Mouse (Mus musculus) liver, postnatal 0 days (tissue): ENCODE results near the gene Pias4. TPM values are rescaled to one million over a fixed set of nuclear protein-coding genes. Genes with fewer than 3 reads are reported as not detected.
A peak's percentile ranks its signal among the peaks of the same experiment; 100 is the strongest.

ENCODE experiments used
- ATAC-seq: fragments of 200-750 bp; cut with Nextera tagmentation; 2 replicates; pipeline ENCODE4 v1.8.0; 2017; ENCODE audit warnings: mild to moderate bottlenecking, moderate library complexity
- DNase-seq: peaks from one replicate; pipeline ENCODE4 v3.0.0-alpha.2; 2016
- H3K27ac ChIP-seq: fragments of 300-500 bp; sonication (generic); 2 replicates; pipeline ENCODE4 v1.5.1; 2014; ENCODE audit warnings: antibody characterized with exemption, moderate library complexity, mild to moderate bottlenecking, low read depth
- H3K27me3 ChIP-seq: fragments of 300-500 bp; sonication (generic); 2 replicates; pipeline ENCODE4 v1.6.1; 2014; ENCODE audit warnings: low read length, control low read depth, mixed read lengths; ENCODE audit not compliant: insufficient read depth
- H3K36me3 ChIP-seq: fragments of 300-500 bp; sonication (generic); replicated peaks from 2 replicates; pipeline ENCODE4 v1.6.1; 2014; ENCODE audit warnings: mild to moderate bottlenecking, control low read depth, low read length, moderate library complexity, mixed read lengths; ENCODE audit not compliant: insufficient read depth
- H3K4me1 ChIP-seq: fragments of 300-500 bp; sonication (generic); 2 replicates; pipeline ENCODE4 v1.6.1; 2014; ENCODE audit warnings: antibody characterized with exemption, mild to moderate bottlenecking, control low read depth; ENCODE audit not compliant: insufficient read depth
- H3K4me2 ChIP-seq: fragments of 300-500 bp; sonication (generic); 2 replicates; pipeline ENCODE4 v1.6.1; 2014; ENCODE audit warnings: low read depth, mild to moderate bottlenecking, low read length, moderate library complexity, mixed read lengths
- H3K4me3 ChIP-seq: fragments of 300-500 bp; sonication (generic); 2 replicates; pipeline ENCODE4 v1.5.1; 2014; ENCODE audit warnings: low read depth, low read length
- H3K9ac ChIP-seq: fragments of 300-500 bp; sonication (generic); replicated peaks from 2 replicates; pipeline ENCODE4 v1.6.1; 2014; ENCODE audit warnings: mild to moderate bottlenecking, moderate library complexity
- H3K9me3 ChIP-seq: fragments of 300-500 bp; sonication (generic); 2 replicates; pipeline ENCODE4 v1.6.1; 2016; ENCODE audit warnings: mild to moderate bottlenecking, control low read depth, low read length, mixed read lengths
- CTCF ChIP-seq: sonication (generic); IDR thresholded peaks from 2 replicates; pipeline ENCODE4 v1.5.1; 2016; ENCODE audit warnings: antibody characterized with exemption, low read depth
- EP300 ChIP-seq: IDR thresholded peaks from 2 replicates; pipeline ENCODE4 v1.6.1; 2016; ENCODE audit warnings: antibody characterized with exemption, low read depth, mild to moderate bottlenecking
- WGBS: fragments of 180-500 bp; shearing (Covaris S2); extraction: QIAGEN DNeasy Blood & Tissue Kit; methylation state at CpG from one replicate; pipeline ENCODE4 v1.1.7; 2014; ENCODE audit not compliant: insufficient replicate concordance; 5-methylcytosine and 5-hydroxymethylcytosine counted together
- polyA plus RNA-seq: library from polyadenylated mRNA; unstranded; fragments of >200 nt; fragmentation: Nextera tagmentation; extraction: Ambion mirVana; gene quantifications from 2 replicates; pipeline ENCODE4 v1.2.1, GENCODE M21; 2015

The Pias4 gene
- polyA plus RNA-seq, 1 experiment from 2014 or later, result 14.6 TPM

- Histone ChIP-seq H3K4me2 (no peak overlapping the region), H3K27me3 (peaks cover 25% of the 10 kb centered on the region), H3K27ac (no peak overlapping the region), H3K4me3 (no peak overlapping the region), H3K4me1 (peaks cover 18% of the 10 kb centered on the region), H3K9me3 (no peaks in the 10 kb centered on the region), H3K36me3 (no peaks in the 10 kb centered on the region), H3K9ac (no peak overlapping the region)
- TF ChIP-seq CTCF (no peak), EP300 (no peak)
- ATAC-seq (no peak), DNase-seq (no peak)
- WGBS, result 51% methylated on average over 6 of the region's 6 CpGs
These were observed 29.6 kb upstream of the Pias4 start for GRCm38 (mm10) chr10:81197305-81197704.

GRCm38 (mm10) chr10:81196470-81197065 lies 28.8 kb upstream of the Pias4 start:
- Histone ChIP-seq H3K4me2 (no peak overlapping the region), H3K36me3 (no peaks in the 10 kb centered on the region), H3K4me1 (peaks cover 25% of the 10 kb centered on the region), H3K27ac (no peak overlapping the region), H3K9ac (no peak overlapping the region), H3K27me3 (peaks cover 25% of the 10 kb centered on the region), H3K4me3 (no peak overlapping the region), H3K9me3 (no peaks in the 10 kb centered on the region)
- no peak for TF ChIP-seq CTCF
- TF ChIP-seq EP300, result no peak
- WGBS, result 64% methylated on average over 11 of the region's 11 CpGs
- no peak for ATAC-seq
- no peak for DNase-seq

GRCm38 (mm10) chr10:81195300-81195699 lies 27.6 kb upstream of the Pias4 start:
- Histone ChIP-seq H3K4me2 (no peak overlapping the region), H3K9ac (no peak overlapping the region), H3K4me3 (no peak overlapping the region), H3K27me3 (peaks cover 25% of the 10 kb centered on the region), H3K36me3 (peaks cover 2% of the 10 kb centered on the region; the same call in 1 of the 2 replicates), H3K4me1 (peaks cover 34% of the 10 kb centered on the region), H3K9me3 (no peaks in the 10 kb centered on the region), H3K27ac (no peak overlapping the region)
- DNase-seq (no peak), ATAC-seq (no peak)
- TF ChIP-seq CTCF (no peak), EP300 (no peak)
- 66% methylated on average over 4 of the region's 4 CpGs for WGBS

GRCm38 (mm10) chr10:81193991-81194774 lies 26.5 kb upstream of the Pias4 start:
- WGBS, result 9% methylated on average over 37 of the region's 37 CpGs
- Histone ChIP-seq H3K4me3 (no peak overlapping the region), H3K27me3 (peaks cover 25% of the 10 kb centered on the region), H3K4me1 (peaks cover 34% of the 10 kb centered on the region), H3K9ac (no peak overlapping the region), H3K36me3 (peaks cover 6% of the 10 kb centered on the region; the same call in 1 of the 2 replicates), H3K4me2 (peak overlapping the region; percentile 43), H3K9me3 (no peaks in the 10 kb centered on the region), H3K27ac (no peak overlapping the region)
- no peak for TF ChIP-seq CTCF
- TF ChIP-seq EP300, result no peak
- peak; percentile 32; the same call in 1 of the 2 replicates for ATAC-seq
- DNase-seq, result peak; percentile 42

GRCm38 (mm10) chr10:81192968-81193501 lies 25.3 kb upstream of the Pias4 start:
- H3K36me3 ChIP-seq, result peaks cover 8% of the 10 kb centered on the region; the same call in 1 of the 2 replicates
- H3K27me3 ChIP-seq, result peaks cover 23% of the 10 kb centered on the region
- peak overlapping the region; percentile 88 for H3K4me2 ChIP-seq
- H3K4me3 ChIP-seq, result peak overlapping the region; percentile 64
- ATAC-seq (peak; percentile 8), DNase-seq (peak; percentile 40)
- H3K4me1 ChIP-seq, result peaks cover 34% of the 10 kb centered on the region
- WGBS, result 6% methylated on average over 19 of the region's 19 CpGs
- H3K9me3 ChIP-seq, result no peaks in the 10 kb centered on the region
- peak overlapping the region; percentile 89 for H3K27ac ChIP-seq
- peak overlapping the region; percentile 80 for H3K9ac ChIP-seq
- TF ChIP-seq EP300 (no peak), CTCF (no peak)
